Mouse (Mus musculus) heart, adult 2 months (tissue): ENCODE measurements around the gene Adam1a.

Experiments used
- CTCF ChIP-seq: fragments of 200-600 bp; IDR thresholded peaks from 2 replicates; pipeline ENCODE4 v1.8.1; 2022; ENCODE audit warnings: antibody characterized with exemption, mild to moderate bottlenecking, moderate library complexity
- EP300 ChIP-seq: fragments of 200-500 bp; IDR thresholded peaks from 2 replicates; pipeline ENCODE4 v1.6.1; 2011; ENCODE audit warnings: low read depth, low read length, control low read depth; ENCODE audit not compliant: insufficient read depth
- POLR2A ChIP-seq: fragments of 200-500 bp; IDR thresholded peaks from 2 replicates; pipeline ENCODE4 v1.6.1; 2011; ENCODE audit warnings: mild to moderate bottlenecking, low read depth, low read length, control low read depth; ENCODE audit not compliant: insufficient read depth

DNA sequence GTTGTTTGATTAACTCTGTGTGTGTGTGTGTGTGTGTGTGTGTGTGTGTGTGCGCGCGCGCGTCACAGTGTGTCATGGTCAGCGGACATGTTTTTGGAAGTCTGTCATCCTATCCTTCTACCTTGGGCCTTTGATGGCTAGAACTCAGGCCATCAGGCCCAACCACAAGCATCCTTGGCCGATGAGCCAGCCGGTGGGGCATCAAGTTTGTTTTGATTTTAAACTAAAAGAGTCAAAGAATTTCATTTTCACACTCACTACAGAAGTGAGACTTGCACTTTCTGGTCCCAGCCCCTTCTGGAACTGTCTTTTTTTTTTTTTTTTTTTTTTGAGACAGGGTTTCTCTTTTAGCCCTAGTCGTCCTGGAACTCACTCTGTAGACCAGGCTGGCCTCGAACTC is 39.7 kb upstream of the Adam1a start:
- TF ChIP-seq POLR2A (no peak), EP300 (no peak), CTCF (no peak)
